Mouse (Mus musculus) ES-E14 (cell line): ENCODE data around the gene Fam160a1.

Experiments used
- CHD2 ChIP-seq: IDR thresholded peaks from 2 replicates; pipeline ENCODE4 v1.6.1; 2014; ENCODE audit warnings: mild to moderate bottlenecking, low read depth, low read length, inconsistent platforms
- HCFC1 ChIP-seq: IDR thresholded peaks from 2 replicates; pipeline ENCODE4 v1.6.1; 2012; ENCODE audit warnings: low read length, inconsistent platforms, borderline replicate concordance; ENCODE audit not compliant: insufficient read depth
- MAFK ChIP-seq: IDR thresholded peaks from 2 replicates; pipeline ENCODE4 v1.6.1; 2014; ENCODE audit warnings: mild to moderate bottlenecking, low read depth, low read length, inconsistent platforms; ENCODE audit not compliant: insufficient read depth
- ZNF384 ChIP-seq: IDR thresholded peaks from 2 replicates; pipeline ENCODE4 v1.6.1; 2012; ENCODE audit warnings: low read depth, low read length, inconsistent platforms

GRCm38 (mm10) chr3:85663826-85664225 is 153.3 kb downstream of the Fam160a1 start:
- TF ChIP-seq MAFK (no peak), CHD2 (no peak), HCFC1 (no peak), ZNF384 (no peak)
